In the genomic region with DNA sequence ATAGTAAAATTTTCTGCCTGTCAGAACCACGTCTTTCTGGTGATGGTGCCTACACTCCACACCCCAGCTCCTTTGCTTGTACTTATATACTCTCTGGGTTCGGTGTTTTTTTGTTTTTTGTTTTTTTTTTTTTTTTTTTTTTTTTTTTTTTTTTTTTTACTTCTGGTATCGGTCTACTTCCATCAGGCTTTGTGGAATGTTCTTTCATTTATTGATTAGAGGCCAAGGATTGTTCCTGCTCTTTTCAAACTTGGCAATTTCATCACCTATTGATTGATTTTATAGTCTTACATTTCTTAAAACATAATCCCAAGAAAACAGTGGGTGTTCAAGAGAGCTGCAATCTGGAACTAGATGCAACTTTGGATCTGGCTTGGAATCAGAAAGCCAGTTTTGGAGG, we compare ENCODE assay signal across 18 mouse cellular contexts. TPM values are rescaled to one million over a fixed set of nuclear protein-coding genes. Genes with fewer than 3 reads are reported as not detected.
DNase-seq lines count a peak whose midpoint lies in the region; TF ChIP-seq lines count a peak whose summit lies in the region.
"Not testable (repeated sequence)": the region's sequence is repeated elsewhere in the genome, so short reads cannot be mapped to it uniquely, and the experiment has no call there.
"Had no signal": no experiment of that assay in that cellular context is flagged by ENCODE, and none has a peak within 500 bp of the region (broad histone marks: within the 10 kb centered on the region; RNA-seq: fewer than 3 reads in every experiment).

Gene Mup20 (minus strand): TSS at position 101 of the 400 bp plus-strand sequence.

- H3K4me3 ChIP-seq in bone marrow, adult 2 months (replicated peaks; ENCODE audit: control insufficient read depth, low read depth, low read length); liver, adult 2 months (ENCODE audit: insufficient read depth, low read depth, low read length): not testable (repeated sequence)

- not testable (repeated sequence) for H3K27me3 ChIP-seq in liver, adult 2 months (ENCODE audit: control insufficient read depth, insufficient read depth, low read length)

- H3K4me1 ChIP-seq in bone marrow, adult 2 months (ENCODE audit: control insufficient read depth, insufficient read depth, low read length), result not testable (repeated sequence)
- H3K4me1 ChIP-seq in liver, adult 2 months (ENCODE audit: control insufficient read depth, insufficient read depth, low read length), result peaks cover 15% of the 10 kb centered on the region

- H3K27ac ChIP-seq in bone marrow, adult 2 months (ENCODE audit: control insufficient read depth, insufficient read depth, low read depth, low read length, poor library complexity); liver, adult 2 months (replicated peaks; ENCODE audit: insufficient read depth, low read depth, low read length): not testable (repeated sequence)

- TF ChIP-seq POLR2A in bone marrow, adult 2 months (IDR thresholded peaks at IDR 0.05; ENCODE audit: borderline replicate concordance, control insufficient read depth, low read depth, low read length); liver, adult 2 months (IDR thresholded peaks at IDR 0.05; ENCODE audit: extremely low read depth, insufficient read depth, low read length): not testable (repeated sequence)

- DNase-seq in liver, adult 2 months (ENCODE audit: extremely low read depth, low read depth, low spot score), result not testable (repeated sequence)

- WGBS in bone marrow, adult 2 months, result 75% methylated on average over 3 of the region's 3 CpGs
- WGBS in liver, adult 2 months, result 20% methylated on average over 3 of the region's 3 CpGs

- not testable (repeated sequence) for H3K79me2 ChIP-seq in liver, adult 2 months (ENCODE audit: control insufficient read depth, insufficient read depth, low read length)

- H3K36me3 ChIP-seq in liver, adult 2 months (ENCODE audit: control insufficient read depth, insufficient read depth, low read length), result not testable (repeated sequence)

- H3K9ac ChIP-seq in liver, adult 2 months (ENCODE audit: low read depth, low read length), result not testable (repeated sequence)

- TF ChIP-seq CTCF in bone marrow, adult 2 months (IDR thresholded peaks at IDR 0.05; ENCODE audit: control insufficient read depth, insufficient read depth, low read length); liver, adult 2 months (IDR thresholded peaks at IDR 0.05; ENCODE audit: low read depth, low read length): not testable (repeated sequence)

RNA-seq across cellular contexts. Expression of gene Mup20, which starts in this region (rescaled TPM):
- 13.1 and 68.0 TPM in 2 replicates for polyA plus RNA-seq in bone marrow, adult 2 months (2011; ENCODE audit: insufficient read depth, insufficient read length, low replicate concordance, missing spikeins)
- 305 and 383 TPM in 2 replicates for total RNA-seq in liver, adult 2 months (2014; rRNA removed)
- polyA plus RNA-seq in liver, adult 2 months (2012; rRNA removed), result 14.3 and 24.3 TPM in 2 replicates
- total RNA-seq: adrenal gland, adult 18-20 months; adrenal gland, adult 2 months; adrenal gland, postnatal 10 days; adrenal gland, postnatal 14 days; adrenal gland, postnatal 25 days; adrenal gland, postnatal 4 days; CH12.LX; ES-E14; G1E; MEL had no signal
- polyA plus RNA-seq: activated CD4-positive, CD25-positive, alpha-beta regulatory T cell, adult 4 months; adrenal gland, adult 2 months; brain, embryonic 14.5 days; C2C12; CD4-positive, CD25-positive, alpha-beta regulatory T cell, adult 4 months; cerebellum, adult 2 months; G1E; Patski had no signal
